Mouse (Mus musculus): Measurements from ENCODE around the gene Ubqln1.

GRCm38 (mm10) chr13:58225694-58226093 is 10.2 kb upstream of the Ubqln1 start:
- TF ChIP-seq CTCF (IDR thresholded peaks at IDR 0.05; ENCODE audit: borderline replicate concordance, control insufficient read depth, extremely low read depth, insufficient read depth, low read length, poor library complexity) (no peak), POLR2A (IDR thresholded peaks at IDR 0.05; ENCODE audit: control insufficient read depth, extremely low read depth, insufficient read depth, low read length, poor library complexity) (no peak)
